Mouse (Mus musculus) kidney, embryonic 15.5 days (tissue): ENCODE results near the gene Sh3rf3. TPM values are rescaled to one million over a fixed set of nuclear protein-coding genes. Genes with fewer than 3 reads are reported as not detected.

Experiments
- ATAC-seq: fragments of 200-750 bp; cut with Nextera tagmentation; replicated peaks from 2 replicates; pipeline ENCODE4 v1.8.0; 2017; ENCODE audit warnings: moderate TSS enrichment; ENCODE audit not compliant: low FRiP score
- H3K27ac ChIP-seq: fragments of 300-500 bp; sonication (generic); 2 replicates; pipeline ENCODE4 v1.5.1; 2015; ENCODE audit warnings: mild to moderate bottlenecking, inconsistent platforms
- H3K27me3 ChIP-seq: fragments of 300-500 bp; sonication (generic); 2 replicates; pipeline ENCODE4 v1.6.1; 2015; ENCODE audit warnings: inconsistent platforms
- H3K36me3 ChIP-seq: fragments of 300-500 bp; sonication (generic); 2 replicates; pipeline ENCODE4 v1.6.1; 2015; ENCODE audit warnings: inconsistent platforms
- H3K4me1 ChIP-seq: fragments of 300-500 bp; sonication (generic); 2 replicates; pipeline ENCODE4 v1.6.1; 2015; ENCODE audit warnings: inconsistent platforms
- H3K4me2 ChIP-seq: fragments of 300-500 bp; sonication (generic); 2 replicates; pipeline ENCODE4 v1.6.1; 2015; ENCODE audit warnings: moderate library complexity, mild to moderate bottlenecking, inconsistent platforms
- H3K4me3 ChIP-seq: fragments of 300-500 bp; sonication (generic); replicated peaks from 2 replicates; pipeline ENCODE4 v1.5.1; 2015; ENCODE audit warnings: mild to moderate bottlenecking, inconsistent platforms
- H3K9ac ChIP-seq: fragments of 300-500 bp; sonication (generic); 2 replicates; pipeline ENCODE4 v1.6.1; 2015; ENCODE audit warnings: mild to moderate bottlenecking, inconsistent platforms
- H3K9me3 ChIP-seq: fragments of 300-500 bp; sonication (generic); replicated peaks from 2 replicates; pipeline ENCODE4 v1.6.1; 2016; ENCODE audit warnings: inconsistent platforms
- WGBS: fragments of 180-500 bp; shearing (Covaris S2); methylation state at CpG from one replicate; pipeline ENCODE4 v1.1.7; 2015; ENCODE audit warnings: mixed read lengths; 5-methylcytosine and 5-hydroxymethylcytosine counted together
- polyA plus RNA-seq: library from polyadenylated mRNA; unstranded; fragments of >200 nt; fragmentation: Nextera tagmentation; extraction: Ambion mirVana; gene quantifications from 2 replicates; pipeline ENCODE4 v1.2.1, GENCODE M21; 2015

Sh3rf3 gene
- polyA plus RNA-seq, 1 experiment from 2014 or later: 1.3 TPM

DNA sequence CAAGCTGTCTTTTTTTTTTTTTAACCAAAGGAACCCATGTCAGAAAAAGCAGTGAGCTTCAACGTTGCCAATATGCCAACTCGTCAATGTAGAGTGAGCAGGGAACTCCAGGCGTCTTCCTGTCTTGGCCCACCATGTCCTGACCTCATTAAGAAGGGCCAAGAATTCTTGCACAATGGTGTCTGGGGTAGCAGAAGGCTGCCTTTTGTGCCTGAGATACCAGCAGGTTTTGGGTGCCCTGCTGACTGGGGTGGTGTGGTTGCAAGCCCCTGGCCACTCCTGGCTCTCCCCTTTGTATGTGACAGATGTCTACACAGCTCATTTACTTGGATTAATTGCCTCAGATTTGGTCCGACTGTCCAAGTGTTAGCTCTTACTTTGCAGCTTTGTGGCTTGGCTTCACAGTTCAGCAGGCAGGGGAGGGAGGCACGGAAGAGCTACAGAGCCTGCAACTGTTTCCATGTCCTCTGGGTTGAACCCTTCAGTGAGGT lies 115.8 kb downstream of the Sh3rf3 start:
- no peak overlapping the region for H3K4me2 ChIP-seq
- H3K4me1 ChIP-seq: peaks cover 33% of the 10 kb centered on the region
- H3K9me3 ChIP-seq: no peaks in the 10 kb centered on the region
- H3K27me3 ChIP-seq: 0 out of 2 replicates have a peak, but pooled peaks cover 3% of the 10 kb centered on the region
- ATAC-seq: peak; percentile 88
- H3K36me3 ChIP-seq: no peaks in the 10 kb centered on the region
- H3K4me3 ChIP-seq: no peak overlapping the region
- H3K27ac ChIP-seq: peak overlapping the region; percentile 64; the same call in 1 of the 2 replicates
- H3K9ac ChIP-seq: no peak overlapping the region
- WGBS: 33% methylated on average over 5 of the region's 5 CpGs

DNA sequence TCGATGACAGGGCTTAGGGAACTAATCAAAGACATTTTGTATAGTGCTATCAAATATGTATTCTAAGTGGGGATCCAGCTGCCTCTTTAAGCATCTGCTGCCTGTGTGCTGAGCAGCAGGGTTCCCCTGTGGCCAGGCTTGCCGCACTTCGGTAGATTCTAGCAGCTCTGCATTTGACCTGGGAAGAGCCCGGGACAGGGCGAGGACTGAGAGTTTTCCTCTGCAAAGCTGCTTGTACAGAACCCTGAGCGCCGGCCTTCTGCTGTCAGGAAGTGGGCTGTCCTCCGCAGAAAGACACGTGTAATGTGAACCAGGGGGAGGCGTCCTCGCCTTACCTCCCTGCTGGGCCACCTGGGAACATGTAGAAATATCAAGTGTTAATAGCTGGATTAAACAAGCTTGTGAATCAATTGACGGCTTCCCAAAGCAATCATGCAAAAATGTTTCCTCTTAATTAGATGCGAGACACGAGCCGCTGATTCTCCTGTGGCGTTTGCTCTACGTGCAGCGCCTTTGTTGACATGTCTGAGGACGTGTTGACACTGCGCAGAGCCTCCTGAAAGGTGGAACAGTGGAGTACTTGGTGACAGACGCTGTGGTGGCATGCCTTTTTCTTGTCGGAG lies 119.1 kb downstream of the Sh3rf3 start:
- Histone ChIP-seq H3K27me3 (0 out of 2 replicates have a peak, but pooled peaks cover 3% of the 10 kb centered on the region), H3K9me3 (no peaks in the 10 kb centered on the region), H3K4me2 (peak overlapping the region; percentile 45), H3K4me3 (no peak overlapping the region), H3K36me3 (no peaks in the 10 kb centered on the region), H3K27ac (peak overlapping the region; percentile 19; the same call in 1 of the 2 replicates), H3K9ac (no peak overlapping the region), H3K4me1 (peaks cover 47% of the 10 kb centered on the region)
- 27% methylated on average over 22 of the region's 22 CpGs for WGBS
- ATAC-seq: peak; percentile 70

DNA sequence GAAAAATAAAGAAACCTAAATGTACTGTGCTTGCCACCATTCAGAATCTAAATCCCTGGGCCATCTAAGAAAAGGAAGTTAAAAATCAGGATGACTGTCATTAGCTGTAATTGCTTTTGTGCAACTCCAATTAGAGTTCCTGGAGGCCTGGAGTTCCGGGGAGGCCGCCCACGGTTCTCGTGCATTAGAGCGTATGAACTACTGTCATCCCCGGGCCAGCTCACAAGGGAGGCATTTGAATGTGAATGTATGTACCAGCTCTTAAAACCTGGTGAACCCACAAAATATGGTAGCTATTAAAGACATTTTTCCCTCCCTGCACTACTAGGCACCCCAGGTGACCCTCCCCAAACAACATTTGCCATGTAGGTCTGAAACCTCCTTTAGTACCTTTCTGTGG lies 122.4 kb downstream of the Sh3rf3 start:
- H3K4me1 ChIP-seq: peaks cover 26% of the 10 kb centered on the region
- WGBS: 43% methylated on average over 6 of the region's 6 CpGs
- H3K9ac ChIP-seq: no peak overlapping the region
- H3K36me3 ChIP-seq: no peaks in the 10 kb centered on the region
- no peak overlapping the region for H3K27ac ChIP-seq
- ATAC-seq: no peak
- no peak overlapping the region for H3K4me3 ChIP-seq
- no peak overlapping the region for H3K4me2 ChIP-seq
- H3K9me3 ChIP-seq: no peaks in the 10 kb centered on the region
- H3K27me3 ChIP-seq: no peaks in the 10 kb centered on the region

DNA sequence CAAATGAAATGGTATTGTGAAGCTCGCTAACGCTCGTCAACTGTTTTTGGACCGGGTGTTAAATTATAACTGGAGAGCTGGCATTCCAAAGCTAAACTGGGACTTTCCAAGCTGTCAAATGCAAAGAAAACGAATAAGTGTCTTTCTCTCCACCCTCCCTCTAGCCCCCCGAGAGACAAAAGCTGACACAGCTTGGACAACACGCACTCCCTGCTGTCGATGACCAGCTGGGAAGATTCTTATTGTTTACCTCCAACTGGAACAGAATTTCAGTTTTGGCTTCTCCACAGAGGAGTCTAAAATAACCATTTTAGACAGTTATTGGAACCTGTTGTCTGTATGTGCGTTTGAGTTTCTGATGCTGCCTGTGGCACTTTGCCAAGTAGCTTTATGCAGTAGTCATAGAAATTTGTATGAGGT lies 123.3 kb downstream of the Sh3rf3 start:
- H3K4me2 ChIP-seq: no peak overlapping the region
- H3K36me3 ChIP-seq: no peaks in the 10 kb centered on the region
- peaks cover 26% of the 10 kb centered on the region for H3K4me1 ChIP-seq
- H3K9ac ChIP-seq: no peak overlapping the region
- WGBS: 44% methylated on average over 9 of the region's 9 CpGs
- H3K27me3 ChIP-seq: no peaks in the 10 kb centered on the region
- H3K4me3 ChIP-seq: no peak overlapping the region
- ATAC-seq: no peak
- no peak overlapping the region for H3K27ac ChIP-seq
- H3K9me3 ChIP-seq: no peaks in the 10 kb centered on the region

DNA sequence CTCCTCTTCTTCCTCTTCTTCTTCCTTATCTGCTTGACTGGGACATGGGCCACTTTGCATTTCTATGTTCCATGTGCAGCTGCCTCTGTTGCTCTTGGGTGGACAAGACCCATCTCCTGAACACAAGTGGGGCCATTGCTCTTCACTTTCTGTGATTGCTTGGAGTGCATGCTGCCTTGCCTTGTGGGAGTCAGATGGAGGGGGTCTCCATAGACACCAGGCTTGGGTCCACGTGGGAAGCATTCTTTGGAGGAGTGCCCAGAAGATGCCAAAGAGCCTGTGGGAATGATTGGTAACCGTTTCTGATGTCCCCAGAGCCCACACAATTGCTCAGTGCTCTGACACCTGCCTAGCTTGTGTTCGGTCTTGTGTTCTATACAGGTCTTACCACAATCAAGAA lies 124.4 kb downstream of the Sh3rf3 start:
- H3K36me3 ChIP-seq: no peaks in the 10 kb centered on the region
- no peak overlapping the region for H3K9ac ChIP-seq
- no peaks in the 10 kb centered on the region for H3K27me3 ChIP-seq
- WGBS: 60% methylated on average over 3 of the region's 3 CpGs
- H3K4me2 ChIP-seq: no peak overlapping the region
- no peak for ATAC-seq
- no peaks in the 10 kb centered on the region for H3K9me3 ChIP-seq
- H3K27ac ChIP-seq: no peak overlapping the region
- H3K4me3 ChIP-seq: no peak overlapping the region
- peaks cover 15% of the 10 kb centered on the region; the same call in 1 of the 2 replicates for H3K4me1 ChIP-seq

DNA sequence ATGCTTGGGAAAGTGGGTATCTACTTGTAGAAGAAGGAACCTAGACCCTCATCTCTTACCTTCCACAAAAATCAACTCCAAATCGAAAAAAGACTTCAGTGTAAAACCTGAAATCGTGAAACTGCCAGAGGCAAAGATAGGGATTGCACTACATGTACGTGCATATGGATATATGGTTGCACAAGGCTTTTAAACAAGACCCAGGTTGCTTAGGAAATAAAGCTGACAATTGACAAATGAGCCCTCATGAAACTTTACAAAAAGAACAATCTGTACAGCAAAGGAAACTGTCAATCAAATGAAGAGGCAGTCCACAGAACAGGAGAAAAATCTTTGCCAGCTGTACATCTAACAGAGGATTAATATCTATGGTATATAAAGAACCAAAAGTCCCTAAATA lies 129.7 kb downstream of the Sh3rf3 start:
- ATAC-seq: no peak
- H3K4me3 ChIP-seq: no peak overlapping the region
- H3K27me3 ChIP-seq: no peaks in the 10 kb centered on the region
- H3K4me1 ChIP-seq: 0 out of 2 replicates have a peak, but pooled peaks cover 3% of the 10 kb centered on the region
- no peak overlapping the region for H3K9ac ChIP-seq
- no peaks in the 10 kb centered on the region for H3K9me3 ChIP-seq
- 72% methylated on average over 3 of the region's 3 CpGs for WGBS
- no peaks in the 10 kb centered on the region for H3K36me3 ChIP-seq
- no peak overlapping the region for H3K27ac ChIP-seq
- H3K4me2 ChIP-seq: no peak overlapping the region

DNA sequence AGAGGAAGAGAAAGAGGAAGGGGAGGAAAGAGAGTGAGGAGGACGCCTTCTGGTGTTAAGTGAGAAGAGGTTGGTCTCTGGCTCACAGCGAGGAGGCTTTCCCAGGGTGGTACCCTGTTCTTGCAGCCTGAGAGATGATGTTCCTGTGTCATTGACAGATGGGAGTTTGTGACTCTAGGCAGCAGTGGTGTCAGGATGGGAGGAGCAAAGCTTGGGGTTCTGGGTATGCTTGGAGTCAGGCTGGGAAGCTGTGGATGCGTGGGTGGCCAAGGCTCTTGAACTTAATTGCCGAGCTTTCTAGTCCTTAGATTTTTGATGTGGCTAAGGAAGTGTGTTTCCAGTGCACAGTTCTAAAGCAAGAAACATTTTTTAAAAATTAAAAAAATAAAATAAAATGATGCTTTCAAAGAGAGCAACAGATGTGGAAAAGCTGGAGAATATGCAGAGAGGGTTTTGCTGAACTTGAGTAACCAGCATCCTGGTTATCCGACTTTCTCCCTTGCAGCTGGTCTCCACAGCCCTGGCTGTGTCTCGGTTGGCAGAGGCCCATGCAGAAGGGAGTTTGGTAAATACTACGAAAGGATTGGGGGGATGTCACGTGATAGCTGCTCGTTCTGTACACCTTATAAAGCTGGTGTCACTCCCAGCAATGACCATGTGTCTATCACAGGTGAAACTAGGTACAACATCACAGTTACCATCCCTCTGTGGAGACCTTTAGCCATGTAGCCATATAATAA lies 130.7 kb downstream of the Sh3rf3 start:
- no peaks in the 10 kb centered on the region for H3K27me3 ChIP-seq
- 64% methylated on average over 9 of the region's 9 CpGs for WGBS
- no peak for ATAC-seq
- H3K4me2 ChIP-seq: no peak overlapping the region
- H3K27ac ChIP-seq: no peak overlapping the region
- H3K9ac ChIP-seq: no peak overlapping the region
- 0 out of 2 replicates have a peak, but pooled peaks cover 3% of the 10 kb centered on the region for H3K4me1 ChIP-seq
- H3K9me3 ChIP-seq: no peaks in the 10 kb centered on the region
- H3K36me3 ChIP-seq: no peaks in the 10 kb centered on the region
- H3K4me3 ChIP-seq: no peak overlapping the region

DNA sequence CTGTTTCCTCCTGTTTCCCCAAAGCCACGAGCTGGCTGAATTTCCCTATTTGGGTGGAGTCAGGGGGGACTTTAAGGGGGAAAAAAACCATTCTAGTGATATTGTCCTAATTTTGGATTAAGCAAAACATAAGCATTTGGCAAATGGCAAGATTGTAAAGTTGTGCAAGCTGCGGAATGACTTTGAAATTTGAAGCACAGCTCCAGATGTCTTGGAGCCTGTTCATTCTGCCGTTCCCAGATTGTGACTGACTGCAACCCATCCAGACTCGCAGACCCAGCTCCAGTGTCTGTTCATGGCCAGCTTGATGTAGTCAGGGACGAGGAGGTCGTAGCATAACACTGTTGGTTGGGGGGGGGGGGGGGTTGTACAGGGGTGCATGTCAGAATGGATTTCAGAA lies 131.8 kb downstream of the Sh3rf3 start:
- ATAC-seq: no peak
- H3K4me3 ChIP-seq: no peak overlapping the region
- H3K27ac ChIP-seq: no peak overlapping the region
- H3K36me3 ChIP-seq: no peaks in the 10 kb centered on the region
- no peak overlapping the region for H3K9ac ChIP-seq
- no peaks in the 10 kb centered on the region for H3K27me3 ChIP-seq
- WGBS: 43% methylated on average over 6 of the region's 6 CpGs
- no peaks in the 10 kb centered on the region for H3K9me3 ChIP-seq
- H3K4me1 ChIP-seq: peaks cover 9% of the 10 kb centered on the region; the same call in 1 of the 2 replicates
- no peak overlapping the region for H3K4me2 ChIP-seq

DNA sequence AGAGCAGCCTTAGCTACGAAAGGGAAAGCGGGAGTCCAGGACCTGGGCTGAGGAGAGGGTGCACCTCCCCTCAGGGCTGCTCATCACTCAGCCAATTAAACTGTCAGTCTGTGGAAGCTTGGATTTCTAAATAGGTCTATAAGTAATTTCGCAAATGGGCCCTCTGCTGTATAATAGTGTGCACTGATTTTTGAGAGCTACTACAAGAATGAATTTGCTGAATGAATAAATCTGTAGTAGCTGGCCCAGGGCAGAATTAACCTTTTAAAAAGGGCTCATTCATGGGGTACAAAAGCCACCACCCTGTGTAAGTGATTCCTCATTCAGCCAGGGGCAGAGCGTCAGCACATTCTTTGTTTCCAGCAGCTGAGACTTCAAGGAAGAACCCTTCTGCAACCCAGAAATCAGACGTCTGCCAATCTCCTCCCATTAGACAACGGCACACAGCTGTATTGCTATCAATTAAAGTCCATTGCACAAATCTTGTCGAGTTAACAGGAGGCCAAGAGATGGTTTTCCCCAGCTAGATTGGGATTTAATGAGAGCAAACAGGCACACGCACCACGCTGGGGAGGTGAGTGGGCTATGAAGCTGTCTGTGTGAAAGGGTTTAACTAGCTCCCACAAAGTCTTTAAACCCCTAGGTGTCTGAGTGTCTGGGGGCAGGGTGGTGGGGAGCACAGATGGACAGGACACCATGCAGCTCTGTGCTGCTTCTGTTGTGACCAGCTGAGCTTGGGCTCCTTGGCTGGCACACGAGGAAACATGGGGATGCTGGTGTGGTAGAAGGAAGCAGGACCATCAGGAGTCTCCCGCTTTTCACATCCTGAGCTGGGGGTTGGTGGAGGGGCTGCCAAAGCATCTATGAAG lies 136.8 kb downstream of the Sh3rf3 start:
- Histone ChIP-seq H3K9ac (no peak overlapping the region), H3K27ac (no peak overlapping the region), H3K4me3 (no peak overlapping the region), H3K9me3 (no peaks in the 10 kb centered on the region), H3K4me1 (peaks cover 10% of the 10 kb centered on the region; the same call in 1 of the 2 replicates), H3K36me3 (no peaks in the 10 kb centered on the region), H3K27me3 (no peaks in the 10 kb centered on the region), H3K4me2 (no peak overlapping the region)
- ATAC-seq: peak; percentile 62; the same call in 1 of the 2 replicates
- WGBS: 28% methylated on average over 11 of the region's 11 CpGs

DNA sequence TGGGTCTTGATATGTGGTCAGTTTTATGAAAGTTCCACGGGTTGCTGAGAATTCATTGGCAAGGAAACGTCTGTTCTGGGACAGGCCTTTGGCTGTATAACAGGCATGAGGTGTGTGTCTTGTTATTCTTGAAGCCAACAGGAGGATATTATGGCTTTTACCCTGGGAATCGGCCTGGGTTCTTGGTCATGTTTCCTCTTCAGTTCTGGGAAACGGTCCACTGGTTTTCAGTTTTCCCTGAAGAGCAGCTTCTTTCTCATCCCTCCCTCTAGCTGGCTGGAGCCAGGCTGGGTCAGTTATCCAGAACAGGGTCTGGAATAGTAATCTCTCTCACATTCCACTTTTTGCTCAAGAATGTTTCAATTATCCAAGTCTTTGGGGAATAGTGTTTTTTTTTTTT lies 147.0 kb downstream of the Sh3rf3 start:
- H3K27me3 ChIP-seq: no peaks in the 10 kb centered on the region

DNA sequence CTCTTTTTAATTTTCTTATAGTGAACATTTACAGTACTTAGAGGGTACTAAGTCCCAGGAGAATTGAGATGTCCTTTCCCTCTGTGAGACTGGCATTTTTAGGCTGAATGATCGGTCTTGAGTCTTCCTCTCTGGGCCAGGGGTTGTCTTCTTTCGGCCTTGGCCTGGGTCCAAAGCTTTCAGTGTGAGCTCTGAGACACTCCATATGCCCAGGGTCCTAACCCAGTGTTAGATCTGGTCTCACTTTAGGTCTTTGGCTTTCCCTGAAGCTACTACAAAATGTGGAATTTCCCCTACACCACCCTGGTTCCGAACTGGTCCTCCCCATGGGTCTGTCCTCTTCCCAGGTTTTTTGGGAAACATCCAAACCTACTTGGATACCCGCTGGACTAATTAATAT lies 155.1 kb downstream of the Sh3rf3 start:
- H3K36me3 ChIP-seq: no peaks in the 10 kb centered on the region
- H3K9me3 ChIP-seq: no peaks in the 10 kb centered on the region
- no peak overlapping the region for H3K9ac ChIP-seq
- H3K27ac ChIP-seq: no peak overlapping the region
- no peak overlapping the region for H3K4me2 ChIP-seq
- H3K4me1 ChIP-seq: no peaks in the 10 kb centered on the region
- H3K4me3 ChIP-seq: no peak overlapping the region
- no peak for ATAC-seq
- WGBS: 70% methylated on average over 4 of the region's 4 CpGs
- H3K27me3 ChIP-seq: no peaks in the 10 kb centered on the region

More for the DNA sequence above, 147.0 kb downstream of the Sh3rf3 start:
- no peak overlapping the region for H3K4me2 ChIP-seq
- no peak overlapping the region for H3K27ac ChIP-seq
- no peaks in the 10 kb centered on the region for H3K36me3 ChIP-seq
- H3K9me3 ChIP-seq: peaks cover 4% of the 10 kb centered on the region; the same call in 1 of the 2 replicates
- no peak overlapping the region for H3K9ac ChIP-seq
- no peaks in the 10 kb centered on the region for H3K4me1 ChIP-seq
- no peak for ATAC-seq
- 60% methylated on average over 4 of the region's 4 CpGs for WGBS
- H3K4me3 ChIP-seq: no peak overlapping the region
